Mouse (Mus musculus) thymus, postnatal 10 days (tissue): ENCODE measurements around the gene Vmn1r30.

Experiments
- DNase-seq, 2 experiments: peaks; one replicate each; pipeline ENCODE4 v3.0.0; 2021; ENCODE audit warnings: low spot score in 2 of 2

Gene Vmn1r30

GRCm38 (mm10) chr6:58443285-58443684, at the start of gene Vmn1r30:
Vmn1r30 (minus strand) TSS chr6:58443385.
- DNase-seq, result no peak

DNA sequence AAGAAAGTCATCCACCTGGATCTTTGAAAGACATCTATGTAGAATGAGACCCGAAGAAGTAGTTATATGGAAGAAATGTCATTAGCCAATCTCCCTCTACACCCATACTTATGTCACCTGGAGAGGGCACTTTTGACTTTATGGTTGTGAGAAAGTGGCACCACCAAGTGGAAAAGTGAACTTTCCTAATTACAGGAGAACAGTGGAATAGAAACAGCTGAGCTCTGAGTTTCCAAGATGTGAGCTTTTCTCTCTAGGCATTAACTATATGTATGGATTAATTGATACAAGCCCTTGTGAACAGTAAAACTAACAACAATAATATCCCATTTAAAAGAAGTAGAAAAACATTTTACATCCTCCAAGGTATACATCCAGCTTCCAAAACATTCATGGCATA, 32.0 kb upstream of the Vmn1r30 start, which contains the start of gene Vmn1r31:
Gene Vmn1r31 (minus strand): TSS at position 101 of the 400 bp plus-strand sequence.
- no peak for DNase-seq
